Mouse (Mus musculus): Measurements from ENCODE around the gene 4930519P11Rik. TPM values are rescaled to one million over a fixed set of nuclear protein-coding genes. Genes with fewer than 3 reads are reported as not detected.

4930519P11Rik gene
- total and polyA plus RNA-seq, 2 experiments, result 0.37 TPM; not detected in 1

DNA sequence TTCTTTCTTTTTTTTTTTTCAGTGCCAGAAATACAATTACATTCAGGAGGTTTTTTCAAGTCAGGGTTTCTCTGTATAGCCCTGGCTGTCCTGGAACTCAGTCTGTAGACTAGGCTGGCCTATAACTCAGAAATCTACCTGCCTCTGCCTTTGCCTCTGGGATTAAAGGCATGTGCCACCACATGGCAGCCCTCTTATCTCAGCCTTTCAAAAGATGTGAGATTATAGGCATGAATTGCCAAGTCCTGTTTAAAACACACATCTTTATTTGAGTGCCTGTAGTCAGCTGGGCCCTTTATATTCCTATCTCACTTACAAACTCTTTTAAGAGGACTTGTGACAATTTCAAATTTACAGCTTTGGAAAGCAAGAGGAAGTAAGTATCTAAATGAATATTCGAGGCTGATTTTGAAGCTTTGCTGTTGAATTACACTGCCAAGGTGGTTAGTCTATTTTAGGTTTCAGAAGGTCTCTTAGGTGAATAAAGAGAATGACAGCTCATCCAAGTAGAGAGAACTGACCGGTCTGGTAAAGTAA is 42.7 kb upstream of the 4930519P11Rik start:
- Histone ChIP-seq H3K9ac (ENCODE audit: low read depth, low read length) (no peak overlapping the region), H3K27ac (replicated peaks; ENCODE audit: insufficient read depth, low read depth, low read length) (no peak overlapping the region), H3K27me3 (ENCODE audit: control insufficient read depth, insufficient read depth, low read length) (no peaks in the 10 kb centered on the region), H3K79me2 (ENCODE audit: control insufficient read depth, insufficient read depth, low read length) (peaks cover 25% of the 10 kb centered on the region), H3K4me3 (ENCODE audit: insufficient read depth, low read depth, low read length) (no peak overlapping the region), H3K4me1 (ENCODE audit: control insufficient read depth, insufficient read depth, low read length) (peaks cover 10% of the 10 kb centered on the region), H3K36me3 (ENCODE audit: control insufficient read depth, insufficient read depth, low read length) (peaks cover 2% of the 10 kb centered on the region; the same call in 1 of the 2 replicates)
- 88% methylated on average over 2 of the region's 2 CpGs for WGBS
- TF ChIP-seq POLR2A (IDR thresholded peaks at IDR 0.05; ENCODE audit: extremely low read depth, insufficient read depth, low read length) (no peak), CTCF (IDR thresholded peaks at IDR 0.05; ENCODE audit: low read depth, low read length) (no peak)
- no peak for DNase-seq (ENCODE audit: extremely low read depth, low read depth, low spot score)

DNA sequence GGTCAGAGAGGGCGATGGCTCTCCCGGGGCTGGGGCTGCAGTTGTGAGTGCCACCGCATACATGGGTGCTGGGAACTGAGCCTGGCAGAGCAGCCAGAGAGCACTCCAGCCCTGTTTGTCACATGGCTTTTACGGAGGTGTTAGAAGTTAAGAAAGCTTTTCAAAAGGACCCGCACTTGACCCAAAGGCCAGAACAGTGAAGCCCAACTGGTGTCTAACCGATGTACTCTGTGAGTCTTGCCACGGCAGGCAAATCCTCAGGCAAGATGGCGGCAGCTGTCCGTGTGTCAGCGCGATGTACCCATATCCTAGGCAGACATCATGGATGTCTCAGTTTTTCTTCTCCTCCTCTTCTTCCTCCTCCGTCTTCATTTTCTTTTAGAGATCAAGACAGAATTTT is 41.7 kb upstream of the 4930519P11Rik start:
- H3K27ac ChIP-seq (replicated peaks; ENCODE audit: insufficient read depth, low read depth, low read length), result no peak overlapping the region
- H3K9ac ChIP-seq (ENCODE audit: low read depth, low read length), result no peak overlapping the region
- H3K4me3 ChIP-seq (ENCODE audit: insufficient read depth, low read depth, low read length), result no peak overlapping the region
- peaks cover 16% of the 10 kb centered on the region; the same call in 1 of the 2 replicates for H3K79me2 ChIP-seq (ENCODE audit: control insufficient read depth, insufficient read depth, low read length)
- TF ChIP-seq CTCF (IDR thresholded peaks at IDR 0.05; ENCODE audit: low read depth, low read length) (no peak), POLR2A (IDR thresholded peaks at IDR 0.05; ENCODE audit: extremely low read depth, insufficient read depth, low read length) (no peak)
- H3K36me3 ChIP-seq (ENCODE audit: control insufficient read depth, insufficient read depth, low read length), result no peaks in the 10 kb centered on the region
- peaks cover 10% of the 10 kb centered on the region for H3K4me1 ChIP-seq (ENCODE audit: control insufficient read depth, insufficient read depth, low read length)
- whole genome bisulfite sequencing, result 96% methylated on average over 12 of the region's 12 CpGs
- no peak for DNase-seq (ENCODE audit: extremely low read depth, low read depth, low spot score)
- H3K27me3 ChIP-seq (ENCODE audit: control insufficient read depth, insufficient read depth, low read length), result no peaks in the 10 kb centered on the region

DNA sequence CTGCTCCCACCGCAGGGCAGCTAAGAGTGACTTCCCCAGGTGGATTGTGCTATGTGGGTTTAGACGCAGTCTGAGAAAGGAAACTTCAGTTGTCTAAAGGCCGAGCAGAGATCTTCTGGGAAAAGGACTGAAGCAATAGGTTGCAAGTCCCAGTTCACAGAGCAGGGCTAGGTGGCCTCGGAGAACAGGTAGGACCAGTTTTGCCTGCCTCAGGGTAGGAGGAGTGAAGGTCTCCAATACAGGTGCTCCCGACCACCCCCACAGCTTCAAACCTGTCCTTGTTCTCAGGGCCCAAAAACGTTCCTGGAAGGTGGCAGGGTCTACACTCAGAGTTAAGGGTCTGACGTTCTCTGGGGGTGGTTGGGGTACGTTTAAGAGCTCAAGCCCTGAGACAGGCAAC is 38.1 kb upstream of the 4930519P11Rik start, which contains the start of gene Chmp4b:
TSS of gene Chmp4b (plus strand) at position 343 of the 400 bp plus-strand sequence.
- H3K4me3 ChIP-seq (ENCODE audit: insufficient read depth, low read depth, low read length), result no peak within 1 kb of the TSS
- no peak for DNase-seq (ENCODE audit: extremely low read depth, low read depth, low spot score)
- peaks cover 3% of the 10 kb centered on the region for H3K4me1 ChIP-seq (ENCODE audit: control insufficient read depth, insufficient read depth, low read length)
- no peaks in the 10 kb centered on the region for H3K79me2 ChIP-seq (ENCODE audit: control insufficient read depth, insufficient read depth, low read length)
- TF ChIP-seq POLR2A (IDR thresholded peaks at IDR 0.05; ENCODE audit: extremely low read depth, insufficient read depth, low read length), result no peak
- no peak for TF ChIP-seq CTCF (IDR thresholded peaks at IDR 0.05; ENCODE audit: low read depth, low read length)
- no peak within 1 kb of the TSS for H3K9ac ChIP-seq (ENCODE audit: low read depth, low read length)
- no peak within 1 kb of the TSS for H3K27ac ChIP-seq (replicated peaks; ENCODE audit: insufficient read depth, low read depth, low read length)
- 60% methylated on average over 8 of the region's 8 CpGs for WGBS
- no peaks in the 10 kb centered on the region for H3K27me3 ChIP-seq (ENCODE audit: control insufficient read depth, insufficient read depth, low read length)
- H3K36me3 ChIP-seq (ENCODE audit: control insufficient read depth, insufficient read depth, low read length), result no peaks in the 10 kb centered on the region

DNA sequence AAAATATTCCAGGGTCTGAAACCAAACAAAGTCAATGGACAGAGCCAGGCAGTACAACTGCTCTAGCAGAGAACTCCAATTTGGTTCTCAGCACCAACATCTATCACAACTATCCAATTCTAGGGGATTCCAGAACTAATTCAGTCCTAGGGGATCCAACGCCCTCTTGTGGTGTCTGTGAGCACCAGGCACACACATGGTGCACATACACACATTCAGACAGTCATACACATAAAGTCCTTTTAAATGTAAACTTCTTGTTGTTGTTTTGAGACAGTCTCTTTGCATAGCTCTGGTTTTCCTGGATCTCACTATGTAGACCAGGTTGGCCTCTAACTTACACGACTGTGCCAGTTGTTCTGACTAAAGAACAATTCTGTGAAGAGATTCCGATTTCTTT is 37.2 kb upstream of the 4930519P11Rik start:
- no peak overlapping the region for H3K27ac ChIP-seq (replicated peaks; ENCODE audit: insufficient read depth, low read depth, low read length)
- H3K4me3 ChIP-seq (ENCODE audit: insufficient read depth, low read depth, low read length), result no peak overlapping the region
- H3K4me1 ChIP-seq (ENCODE audit: control insufficient read depth, insufficient read depth, low read length), result no peaks in the 10 kb centered on the region; the same call in 1 of the 2 replicates
- no peak overlapping the region for H3K9ac ChIP-seq (ENCODE audit: low read depth, low read length)
- 84% methylated on average over 3 of the region's 3 CpGs for WGBS
- no peak for TF ChIP-seq CTCF (IDR thresholded peaks at IDR 0.05; ENCODE audit: low read depth, low read length)
- no peak for TF ChIP-seq POLR2A (IDR thresholded peaks at IDR 0.05; ENCODE audit: extremely low read depth, insufficient read depth, low read length)
- DNase-seq (ENCODE audit: extremely low read depth, low read depth, low spot score), result no peak
- H3K27me3 ChIP-seq (ENCODE audit: control insufficient read depth, insufficient read depth, low read length), result no peaks in the 10 kb centered on the region
- H3K36me3 ChIP-seq (ENCODE audit: control insufficient read depth, insufficient read depth, low read length), result no peaks in the 10 kb centered on the region
- no peaks in the 10 kb centered on the region for H3K79me2 ChIP-seq (ENCODE audit: control insufficient read depth, insufficient read depth, low read length)

DNA sequence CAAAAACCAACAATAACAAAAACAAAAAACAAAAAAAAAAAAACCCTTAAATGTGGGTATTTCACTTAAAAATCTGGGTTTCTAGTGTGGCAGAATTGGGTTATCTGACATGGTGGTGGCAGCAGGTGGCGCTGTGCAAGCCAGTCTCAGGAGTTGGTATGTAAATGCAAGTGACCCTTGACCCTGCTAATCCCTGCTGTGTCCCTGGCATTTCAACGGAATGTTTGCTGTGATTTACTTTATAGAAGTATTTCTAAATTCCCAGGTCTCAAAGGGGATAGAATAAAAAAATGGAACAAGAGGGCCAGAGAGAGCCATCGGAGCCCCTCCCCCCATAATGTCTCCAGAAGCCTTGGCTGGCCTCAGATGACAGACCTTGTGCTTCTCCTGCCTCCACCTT is 34.8 kb upstream of the 4930519P11Rik start:
- Histone ChIP-seq H3K9ac (ENCODE audit: low read depth, low read length) (no peak overlapping the region), H3K79me2 (ENCODE audit: control insufficient read depth, insufficient read depth, low read length) (no peaks in the 10 kb centered on the region), H3K4me1 (ENCODE audit: control insufficient read depth, insufficient read depth, low read length) (no peaks in the 10 kb centered on the region; the same call in 1 of the 2 replicates), H3K27ac (replicated peaks; ENCODE audit: insufficient read depth, low read depth, low read length) (no peak overlapping the region), H3K36me3 (ENCODE audit: control insufficient read depth, insufficient read depth, low read length) (no peaks in the 10 kb centered on the region), H3K4me3 (ENCODE audit: insufficient read depth, low read depth, low read length) (no peak overlapping the region), H3K27me3 (ENCODE audit: control insufficient read depth, insufficient read depth, low read length) (no peaks in the 10 kb centered on the region)
- TF ChIP-seq POLR2A (IDR thresholded peaks at IDR 0.05; ENCODE audit: extremely low read depth, insufficient read depth, low read length) (no peak), CTCF (IDR thresholded peaks at IDR 0.05; ENCODE audit: low read depth, low read length) (peak; percentile 80)
- 32% methylated on average over 3 of the region's 3 CpGs for WGBS
- DNase-seq (ENCODE audit: extremely low read depth, low read depth, low spot score), result peak; percentile 55

DNA sequence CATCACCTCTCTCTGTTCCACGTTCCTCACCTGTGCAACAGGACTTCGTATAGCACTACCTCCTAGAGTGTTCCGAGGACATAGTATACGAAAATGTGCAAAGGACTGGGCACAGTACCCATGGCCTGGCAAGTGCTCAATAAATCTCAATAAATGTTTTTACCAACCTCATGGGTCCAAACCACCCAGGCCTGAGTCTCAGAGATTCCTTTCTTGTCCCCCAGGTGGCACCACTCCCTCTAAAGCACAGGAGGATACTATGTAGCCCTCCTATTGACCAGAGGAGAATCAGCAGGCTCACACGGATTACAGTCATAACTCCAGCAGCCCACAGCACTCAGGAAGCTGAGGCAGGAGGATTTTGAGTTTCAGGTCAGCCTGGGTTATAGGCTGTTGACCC is 33.4 kb upstream of the 4930519P11Rik start:
- TF ChIP-seq CTCF (IDR thresholded peaks at IDR 0.05; ENCODE audit: low read depth, low read length) (no peak; the same call in 1 of the 2 replicates), POLR2A (IDR thresholded peaks at IDR 0.05; ENCODE audit: extremely low read depth, insufficient read depth, low read length) (no peak)
- DNase-seq (ENCODE audit: extremely low read depth, low read depth, low spot score), result no peak
- no peaks in the 10 kb centered on the region; the same call in 1 of the 2 replicates for H3K4me1 ChIP-seq (ENCODE audit: control insufficient read depth, insufficient read depth, low read length)

More for the DNA sequence above, 33.4 kb upstream of the 4930519P11Rik start:
- WGBS, result 85% methylated on average over 5 of the region's 5 CpGs
- Histone ChIP-seq H3K36me3 (ENCODE audit: control insufficient read depth, insufficient read depth, low read length) (no peaks in the 10 kb centered on the region), H3K9ac (ENCODE audit: low read depth, low read length) (no peak overlapping the region), H3K4me3 (ENCODE audit: insufficient read depth, low read depth, low read length) (no peak overlapping the region), H3K27me3 (ENCODE audit: control insufficient read depth, insufficient read depth, low read length) (no peaks in the 10 kb centered on the region), H3K79me2 (ENCODE audit: control insufficient read depth, insufficient read depth, low read length) (no peaks in the 10 kb centered on the region), H3K27ac (replicated peaks; ENCODE audit: insufficient read depth, low read depth, low read length) (no peak overlapping the region)
